Mouse (Mus musculus) forebrain, embryonic 14.5 days (tissue): ENCODE measurements at regions not wholly inside any gene's neighbourhood (a gene's known extent, or its start where the extent isn't known, plus 50 kb on each side); places are given as distances from the start of the nearest gene placed in this dataset.

ENCODE experiments used
- ATAC-seq: fragments of 200-750 bp; cut with Nextera tagmentation; 2 replicates; pipeline ENCODE4 v1.8.0; 2017; ENCODE audit warnings: mild to moderate bottlenecking, moderate library complexity
- DNase-seq: peaks from one replicate; pipeline ENCODE4 v3.0.0-alpha.2; 2015; ENCODE audit warnings: low spot score
- H3K27ac ChIP-seq: fragments of 300-500 bp; sonication (generic); 2 replicates; pipeline ENCODE4 v1.5.1; 2014; ENCODE audit warnings: low read depth, mild to moderate bottlenecking, control low read depth, low read length, moderate library complexity
- H3K27me3 ChIP-seq: fragments of 300-500 bp; sonication (generic); replicated peaks from 2 replicates; pipeline ENCODE4 v1.6.1; 2014; ENCODE audit warnings: low read length, control low read depth, mixed read lengths; ENCODE audit not compliant: control insufficient read depth, insufficient read depth
- H3K36me3 ChIP-seq: fragments of 300-500 bp; sonication (generic); 2 replicates; pipeline ENCODE4 v1.6.1; 2014; ENCODE audit warnings: low read length, control low read depth; ENCODE audit not compliant: control insufficient read depth, insufficient read depth
- H3K4me1 ChIP-seq: fragments of 300-500 bp; sonication (generic); 2 replicates; pipeline ENCODE4 v1.6.1; 2014; ENCODE audit warnings: antibody characterized with exemption, low read length, control low read depth; ENCODE audit not compliant: control insufficient read depth, insufficient read depth
- H3K4me2 ChIP-seq: fragments of 300-500 bp; sonication (generic); 2 replicates; pipeline ENCODE4 v1.6.1; 2014; ENCODE audit warnings: mild to moderate bottlenecking, control low read depth, low read length
- H3K4me3 ChIP-seq: fragments of 300-500 bp; sonication (generic); 2 replicates; pipeline ENCODE4 v1.5.1; 2014; ENCODE audit warnings: low read depth, low read length, control low read depth
- H3K9ac ChIP-seq: fragments of 300-500 bp; sonication (generic); 2 replicates; pipeline ENCODE4 v1.6.1; 2014; ENCODE audit warnings: mild to moderate bottlenecking, low read length, control low read depth, moderate library complexity
- H3K9me3 ChIP-seq: fragments of 300-500 bp; sonication (generic); replicated peaks from 2 replicates; pipeline ENCODE4 v1.6.1; 2016; ENCODE audit warnings: low read length, control low read depth, mixed read lengths; ENCODE audit not compliant: control insufficient read depth
- WGBS: fragments of 180-500 bp; shearing (Covaris S2); extraction: QIAGEN DNeasy Blood & Tissue Kit; methylation state at CpG from one replicate; pipeline ENCODE4 v1.1.7; 2014; 5-methylcytosine and 5-hydroxymethylcytosine counted together

GRCm38 (mm10) chr8:126791069-126791468 lies 154.6 kb downstream of the Tomm20 start:
- Histone ChIP-seq H3K9me3 (peaks cover 1% of the 10 kb centered on the region; the same call in 1 of the 2 replicates), H3K27me3 (no peaks in the 10 kb centered on the region), H3K36me3 (no peaks in the 10 kb centered on the region), H3K4me2 (no peak overlapping the region), H3K27ac (no peak overlapping the region), H3K4me3 (no peak overlapping the region), H3K9ac (no peak overlapping the region), H3K4me1 (no peaks in the 10 kb centered on the region)
- 82% methylated on average over 4 of the region's 4 CpGs for WGBS
- ATAC-seq = no peak
- DNase-seq = no peak

GRCm38 (mm10) chr8:126790214-126790613 lies 155.4 kb downstream of the Tomm20 start:
- Histone ChIP-seq H3K27me3 (no peaks in the 10 kb centered on the region), H3K4me1 (no peaks in the 10 kb centered on the region), H3K9ac (no peak overlapping the region), H3K9me3 (peaks cover 3% of the 10 kb centered on the region; the same call in 1 of the 2 replicates), H3K36me3 (no peaks in the 10 kb centered on the region), H3K4me2 (no peak overlapping the region), H3K4me3 (no peak overlapping the region), H3K27ac (no peak overlapping the region)
- DNase-seq = no peak
- WGBS = 81% methylated on average over 9 of the region's 9 CpGs
- ATAC-seq = no peak

- DNase-seq (no peak), ATAC-seq (no peak)
- H3K4me1 ChIP-seq = no peaks in the 10 kb centered on the region
- H3K27me3 ChIP-seq = no peaks in the 10 kb centered on the region
- no peaks in the 10 kb centered on the region for H3K36me3 ChIP-seq
- H3K4me2 ChIP-seq = no peak overlapping the region
- H3K9me3 ChIP-seq = peaks cover 3% of the 10 kb centered on the region; the same call in 1 of the 2 replicates
- no peak overlapping the region for H3K9ac ChIP-seq
- 82% methylated on average over 4 of the region's 4 CpGs for WGBS
- no peak overlapping the region for H3K27ac ChIP-seq
- no peak overlapping the region for H3K4me3 ChIP-seq
Observed at GRCm38 (mm10) chr8:126789076-126789475, 156.6 kb downstream of the Tomm20 start.

GRCm38 (mm10) chr8:126788669-126789068 lies 157.0 kb downstream of the Tomm20 start:
- no peak overlapping the region for H3K4me2 ChIP-seq
- H3K27me3 ChIP-seq = no peaks in the 10 kb centered on the region
- ATAC-seq (no peak), DNase-seq (peak; percentile 10)
- H3K36me3 ChIP-seq = no peaks in the 10 kb centered on the region
- H3K27ac ChIP-seq = no peak overlapping the region
- no peaks in the 10 kb centered on the region for H3K4me1 ChIP-seq
- no peak overlapping the region for H3K9ac ChIP-seq
- H3K4me3 ChIP-seq = no peak overlapping the region
- peaks cover 3% of the 10 kb centered on the region; the same call in 1 of the 2 replicates for H3K9me3 ChIP-seq
- 60% methylated on average over 4 of the region's 4 CpGs for WGBS

- Histone ChIP-seq H3K4me1 (no peaks in the 10 kb centered on the region), H3K36me3 (no peaks in the 10 kb centered on the region), H3K27me3 (no peaks in the 10 kb centered on the region), H3K9me3 (peaks cover 3% of the 10 kb centered on the region; the same call in 1 of the 2 replicates), H3K27ac (no peak overlapping the region), H3K4me2 (no peak overlapping the region), H3K4me3 (no peak overlapping the region), H3K9ac (no peak overlapping the region)
- DNase-seq (no peak), ATAC-seq (no peak)
- WGBS = 86% methylated on average over 8 of the region's 8 CpGs
Observed at GRCm38 (mm10) chr8:126787398-126787797, 158.2 kb downstream of the Tomm20 start.

GRCm38 (mm10) chr8:126785211-126785610 lies 160.4 kb downstream of the Tomm20 start:
- ATAC-seq = no peak

GRCm38 (mm10) chr8:126784604-126785003 lies 161.0 kb downstream of the Tomm20 start:
- DNase-seq (no peak), ATAC-seq (no peak)
- Histone ChIP-seq H3K36me3 (no peaks in the 10 kb centered on the region), H3K27me3 (no peaks in the 10 kb centered on the region), H3K4me2 (no peak overlapping the region), H3K4me3 (no peak overlapping the region), H3K9me3 (peaks cover 3% of the 10 kb centered on the region; the same call in 1 of the 2 replicates), H3K9ac (no peak overlapping the region), H3K4me1 (no peaks in the 10 kb centered on the region), H3K27ac (no peak overlapping the region)
- 87% methylated on average over 4 of the region's 4 CpGs for WGBS

More at GRCm38 (mm10) chr8:126785211-126785610, 160.4 kb downstream of the Tomm20 start:
- peaks cover 3% of the 10 kb centered on the region; the same call in 1 of the 2 replicates for H3K9me3 ChIP-seq
- no peak overlapping the region for H3K4me3 ChIP-seq
- no peaks in the 10 kb centered on the region for H3K36me3 ChIP-seq
- no peaks in the 10 kb centered on the region for H3K27me3 ChIP-seq
- no peak overlapping the region for H3K27ac ChIP-seq
- no peaks in the 10 kb centered on the region for H3K4me1 ChIP-seq
- H3K4me2 ChIP-seq = no peak overlapping the region
- WGBS = 95% methylated on average over 3 of the region's 3 CpGs
- no peak overlapping the region for H3K9ac ChIP-seq
- DNase-seq = no peak

- Histone ChIP-seq H3K27ac (no peak overlapping the region), H3K4me2 (no peak overlapping the region), H3K9me3 (peaks cover 3% of the 10 kb centered on the region; the same call in 1 of the 2 replicates), H3K36me3 (no peaks in the 10 kb centered on the region), H3K9ac (no peak overlapping the region), H3K4me3 (no peak overlapping the region), H3K4me1 (no peaks in the 10 kb centered on the region), H3K27me3 (no peaks in the 10 kb centered on the region)
- DNase-seq = no peak
- 88% methylated on average over 12 of the region's 12 CpGs for WGBS
- ATAC-seq = no peak
Observed at GRCm38 (mm10) chr8:126783703-126784440, 161.8 kb downstream of the Tomm20 start.

- no peak overlapping the region for H3K4me3 ChIP-seq
- 94% methylated on average over 7 of the region's 7 CpGs for WGBS
- no peak overlapping the region for H3K4me2 ChIP-seq
- H3K27ac ChIP-seq = no peak overlapping the region
- no peaks in the 10 kb centered on the region for H3K27me3 ChIP-seq
- no peak for ATAC-seq
- no peaks in the 10 kb centered on the region for H3K36me3 ChIP-seq
- DNase-seq = no peak
- H3K9ac ChIP-seq = no peak overlapping the region
- no peaks in the 10 kb centered on the region for H3K4me1 ChIP-seq
- no peaks in the 10 kb centered on the region for H3K9me3 ChIP-seq
Observed at GRCm38 (mm10) chr8:126778673-126779072, 167.0 kb downstream of the Tomm20 start.
